Mouse (Mus musculus) bone marrow macrophage, adult 2 months (primary cell): ENCODE measurements around the gene Angel1.

Experiments
- CTCF ChIP-seq: IDR thresholded peaks from 2 replicates; pipeline ENCODE4 v1.5.1; 2012; ENCODE audit warnings: low read depth, mild to moderate bottlenecking, low read length, moderate library complexity
- POLR2A ChIP-seq: IDR thresholded peaks from 2 replicates; pipeline ENCODE4 v1.6.1; 2012; ENCODE audit warnings: mild to moderate bottlenecking, low read depth, low read length, borderline replicate concordance

DNA sequence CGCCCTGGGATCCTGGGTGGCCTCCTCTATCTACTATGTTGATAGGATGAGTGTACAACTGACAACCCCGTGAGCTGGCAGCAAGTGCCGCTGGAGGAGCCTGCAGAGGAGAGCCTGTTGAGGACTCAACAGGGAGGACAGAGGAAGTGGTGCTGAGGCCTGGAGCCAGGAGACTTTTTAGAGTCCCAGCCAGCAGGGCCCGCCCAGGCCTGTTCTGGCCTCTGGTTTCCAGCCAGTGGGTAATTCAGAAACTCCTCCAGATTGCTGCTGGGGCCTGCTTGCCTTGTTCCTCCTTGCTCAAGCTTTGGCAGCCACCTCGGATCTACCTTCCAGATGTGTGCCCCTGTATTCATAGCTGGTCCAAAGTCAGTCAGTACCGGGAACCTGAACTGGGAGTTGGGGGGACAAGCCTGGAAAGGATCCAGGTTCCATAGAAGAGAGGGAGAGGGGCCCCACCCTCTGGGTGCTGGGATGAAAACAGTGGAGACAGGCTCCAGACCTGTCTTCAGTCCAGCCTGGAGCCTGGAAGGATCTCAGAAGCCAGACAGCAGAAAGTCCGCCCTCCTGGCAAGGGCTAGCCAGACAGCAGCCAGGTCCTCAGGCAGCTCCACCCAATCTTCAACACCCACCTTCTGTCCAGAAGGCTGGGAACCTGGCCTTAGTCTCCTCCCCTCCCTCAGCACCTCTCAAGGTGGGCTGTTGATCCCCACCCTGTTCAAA, 49.5 kb upstream of the Angel1 start:
- TF ChIP-seq CTCF (no peak), POLR2A (no peak)
